Mouse (Mus musculus) MEL (cell line): ENCODE measurements around the gene Gtpbp4.

ENCODE experiments used
- BHLHE40 ChIP-seq: IDR thresholded peaks from 2 replicates; pipeline ENCODE4 v1.6.1; 2012; ENCODE audit warnings: low read depth, mild to moderate bottlenecking, inconsistent platforms, low read length, improper control_type of control experiment, borderline replicate concordance
- CHD2 ChIP-seq: IDR thresholded peaks from 2 replicates; pipeline ENCODE4 v1.6.1; 2011; ENCODE audit warnings: low read length, improper control_type of control experiment
- CTCF ChIP-seq, 3 experiments: IDR thresholded peaks in 2 of 3; conservative IDR thresholded peaks in 1 of 3; 2 replicates each; pipeline ENCODE4 v1.5.1; 2011 to 2012; ENCODE audit warnings: low read length in 3 of 3, low read depth in 2 of 3, mild to moderate bottlenecking in 2 of 3, improper control_type of control experiment in 1 of 3, inconsistent platforms in 1 of 3, mixed read lengths in 1 of 3, moderate library complexity in 1 of 3; ENCODE audit not compliant: control insufficient read depth in 1 of 3, insufficient read depth in 1 of 3, poor library complexity in 1 of 3, severe bottlenecking in 1 of 3
- E2F4 ChIP-seq: IDR thresholded peaks from 2 replicates; pipeline ENCODE4 v1.6.1; 2011; ENCODE audit warnings: low read depth, low read length, improper control_type of control experiment, borderline replicate concordance
- GATA1 ChIP-seq: IDR thresholded peaks from 2 replicates; pipeline ENCODE4 v1.6.1; 2011; ENCODE audit warnings: low read depth, low read length, improper control_type of control experiment
- JUND ChIP-seq: IDR thresholded peaks from 2 replicates; pipeline ENCODE4 v1.6.1; 2011; ENCODE audit warnings: low read depth, mild to moderate bottlenecking, improper control_type of control experiment, low read length
- MEF2A ChIP-seq: IDR thresholded peaks from 2 replicates; pipeline ENCODE4 v1.6.1; 2014; ENCODE audit warnings: low read depth, mild to moderate bottlenecking, inconsistent platforms, low read length, improper control_type of control experiment; ENCODE audit not compliant: poor library complexity, insufficient replicate concordance, severe bottlenecking; ENCODE audit errors: extremely low read depth
- MYC ChIP-seq: IDR thresholded peaks from 2 replicates; pipeline ENCODE4 v1.6.1; 2011; ENCODE audit warnings: low read depth, mild to moderate bottlenecking, low read length, improper control_type of control experiment, moderate library complexity
- POLR2A ChIP-seq, 2 experiments: IDR thresholded peaks; 2 replicates each; pipeline ENCODE4 v1.6.1; 2011 to 2012; ENCODE audit warnings: low read length in 2 of 2, mild to moderate bottlenecking in 2 of 2, control low read depth in 1 of 2, improper control_type of control experiment in 1 of 2, low read depth in 1 of 2, moderate library complexity in 1 of 2; ENCODE audit not compliant: control insufficient read depth in 1 of 2, insufficient read depth in 1 of 2, poor library complexity in 1 of 2
- RCOR1 ChIP-seq: IDR thresholded peaks from 2 replicates; pipeline ENCODE4 v1.6.1; 2012; ENCODE audit warnings: low read depth, mild to moderate bottlenecking, inconsistent platforms, low read length, improper control_type of control experiment
- USF1 ChIP-seq: IDR thresholded peaks from 2 replicates; pipeline ENCODE4 v1.6.1; 2014; ENCODE audit warnings: low read depth, mild to moderate bottlenecking, inconsistent platforms, low read length, improper control_type of control experiment, moderate library complexity
- ZC3H11A ChIP-seq: IDR thresholded peaks from 2 replicates; pipeline ENCODE4 v1.6.1; 2012; ENCODE audit warnings: low read depth, mild to moderate bottlenecking, inconsistent platforms, low read length, improper control_type of control experiment
- ZNF384 ChIP-seq: IDR thresholded peaks from 2 replicates; pipeline ENCODE4 v1.6.1; 2012; ENCODE audit warnings: low read depth, mild to moderate bottlenecking, inconsistent platforms, low read length, improper control_type of control experiment

- TF ChIP-seq BHLHE40 (no peak), MYC (no peak), JUND (no peak), POLR2A (IDR thresholded peaks at IDR 0.05; ENCODE audit: control insufficient read depth in 1 of 2, insufficient read depth in 1 of 2, low read depth in 1 of 2, low read length in 2 of 2, poor library complexity in 1 of 2) (no peak), USF1 (no peak), GATA1 (no peak), ZNF384 (no peak), E2F4 (no peak), RCOR1 (no peak), CTCF (IDR thresholded peaks at IDR 0.05 in 2 of 3, conservative IDR thresholded peaks at IDR 0.05 in 1 of 3; ENCODE audit: control insufficient read depth in 1 of 3, insufficient read depth in 1 of 3, low read depth in 2 of 3, low read length in 3 of 3, poor library complexity in 1 of 3, severe bottlenecking in 1 of 3) (no peak), MEF2A (no peak), CHD2 (no peak), ZC3H11A (no peak)
These were observed 62.4 kb downstream of the Gtpbp4 start for GRCm38 (mm10) chr13:8933499-8933898.
